ENCODE assay signal across 27 mouse cellular contexts in genomic region chr11:61649163-61649580, GRCm38 (mm10). TPM values are rescaled to one million over a fixed set of nuclear protein-coding genes. Genes with fewer than 3 reads are reported as not detected.
"Had no signal": no experiment of that assay in that cellular context is flagged by ENCODE, and none has a peak within 500 bp of the region (broad histone marks: within the 10 kb centered on the region; RNA-seq: fewer than 3 reads in every experiment).

No protein-coding gene starts in this region.

- H3K36me3 ChIP-seq: heart, embryonic 10.5 days; heart, embryonic 12.5 days; hindbrain, embryonic 10.5 days; hindbrain, embryonic 12.5 days; intestine, embryonic 15.5 days; limb, embryonic 10.5 days; limb, embryonic 12.5 days had no signal

- DNase-seq: gastrocnemius, adult 2 months; gastrocnemius, postnatal 10 days; gastrocnemius, postnatal 25 days; heart, adult 18-20 months; heart, postnatal 10 days; heart, postnatal 4 days; kidney, adult 18-20 months; kidney, postnatal 10 days; kidney, postnatal 25 days; liver had no signal

- ATAC-seq: hindbrain, embryonic 16.5 days; inflammation-experienced regulatory T-cells, adult 6 months; intestine, embryonic 15.5 days; intestine, postnatal 0 days had no signal

- H3K9ac ChIP-seq: heart, embryonic 12.5 days; hindbrain, embryonic 12.5 days; hindbrain, embryonic 14.5 days; intestine, embryonic 15.5 days; limb, embryonic 12.5 days had no signal

- H3K27me3 ChIP-seq: heart, embryonic 12.5 days; hindbrain, embryonic 12.5 days; intestine, embryonic 15.5 days; limb, embryonic 12.5 days had no signal

- H3K4me1 ChIP-seq: hindbrain, embryonic 12.5 days; limb, embryonic 10.5 days; limb, embryonic 12.5 days had no signal

- H3K9me3 ChIP-seq: heart, embryonic 10.5 days; heart, embryonic 12.5 days; hindbrain, embryonic 10.5 days; hindbrain, embryonic 12.5 days; intestine, embryonic 15.5 days; limb, embryonic 10.5 days; limb, embryonic 12.5 days had no signal

- H3K27ac ChIP-seq: gastrocnemius, adult 2 months; heart, embryonic 10.5 days; hindbrain, embryonic 10.5 days; hindbrain, embryonic 12.5 days; hindbrain, embryonic 14.5 days; intestine, embryonic 15.5 days; layer of hippocampus, adult 2 months; limb, embryonic 10.5 days; limb, embryonic 12.5 days had no signal

- H3K4me2 ChIP-seq: heart, embryonic 12.5 days; hindbrain, embryonic 12.5 days; hindbrain, embryonic 14.5 days; intestine, embryonic 15.5 days; limb, embryonic 12.5 days; liver, embryonic 11.5 days had no signal

- H3K4me3 ChIP-seq: gastrocnemius, adult 2 months; heart, embryonic 10.5 days; heart, embryonic 12.5 days; hindbrain, embryonic 10.5 days; hindbrain, embryonic 12.5 days; intestine, embryonic 15.5 days; layer of hippocampus, adult 2 months; left cerebral cortex, adult 2 months; limb, embryonic 10.5 days; limb, embryonic 12.5 days had no signal

RNA-seq across cellular contexts. Expression of gene Fam83g, which starts 34.7 kb away (rescaled TPM):
- total RNA-seq: granulocyte monocyte progenitor cell, adult 5-6 weeks; layer of hippocampus, adult 2 months; layer of hippocampus, postnatal 10 days; layer of hippocampus, postnatal 25 days had no signal
